Mouse (Mus musculus): Measurements from ENCODE around the gene Vangl2. TPM values are rescaled to one million over a fixed set of nuclear protein-coding genes. Genes with fewer than 3 reads are reported as not detected.
A peak's percentile ranks its signal among the peaks of the same experiment; 100 is the strongest.

Gene Vangl2
- polyA plus RNA-seq, 1 experiment from 2014 or later: 55.8 TPM

- Histone ChIP-seq H3K27ac (ENCODE audit: low read depth, low read length) (no peak overlapping the region), H3K27me3 (replicated peaks; ENCODE audit: control insufficient read depth, insufficient read depth, low read length) (no peaks in the 10 kb centered on the region), H3K9me3 (replicated peaks; ENCODE audit: control insufficient read depth, low read length) (no peaks in the 10 kb centered on the region), H3K36me3 (ENCODE audit: control insufficient read depth, insufficient read depth, low read length) (no peaks in the 10 kb centered on the region), H3K4me3 (ENCODE audit: low read depth, low read length) (no peak overlapping the region), H3K4me2 (ENCODE audit: low read length) (no peak overlapping the region), H3K4me1 (ENCODE audit: control insufficient read depth, insufficient read depth, low read length) (no peaks in the 10 kb centered on the region; the same call in 1 of the 2 replicates), H3K9ac (ENCODE audit: low read length) (no peak overlapping the region)
- DNase-seq (ENCODE audit: low spot score): no peak
- WGBS: 47% methylated on average over 3 of the region's 3 CpGs
- no peak for ATAC-seq
Observed at GRCm38 (mm10) chr1:171983372-171984001, 44.8 kb downstream of the Vangl2 start.

- no peaks in the 10 kb centered on the region; the same call in 1 of the 2 replicates for H3K4me1 ChIP-seq (ENCODE audit: control insufficient read depth, insufficient read depth, low read length)
- H3K9me3 ChIP-seq (replicated peaks; ENCODE audit: control insufficient read depth, low read length): no peaks in the 10 kb centered on the region
- DNase-seq (ENCODE audit: low spot score) (no peak), ATAC-seq (no peak)
- no peak overlapping the region for H3K9ac ChIP-seq (ENCODE audit: low read length)
- no peak overlapping the region for H3K4me2 ChIP-seq (ENCODE audit: low read length)
- no peaks in the 10 kb centered on the region for H3K27me3 ChIP-seq (replicated peaks; ENCODE audit: control insufficient read depth, insufficient read depth, low read length)
- H3K4me3 ChIP-seq (ENCODE audit: low read depth, low read length): no peak overlapping the region
- WGBS: 74% methylated on average over 4 of the region's 4 CpGs
- H3K36me3 ChIP-seq (ENCODE audit: control insufficient read depth, insufficient read depth, low read length): no peaks in the 10 kb centered on the region
- no peak overlapping the region for H3K27ac ChIP-seq (ENCODE audit: low read depth, low read length)
Observed at GRCm38 (mm10) chr1:171982740-171983139, 45.5 kb downstream of the Vangl2 start.

- no peak for DNase-seq (ENCODE audit: low spot score)
- Histone ChIP-seq H3K4me2 (ENCODE audit: low read length) (no peak overlapping the region), H3K9ac (ENCODE audit: low read length) (no peak overlapping the region), H3K27ac (ENCODE audit: low read depth, low read length) (no peak overlapping the region), H3K4me3 (ENCODE audit: low read depth, low read length) (no peak overlapping the region), H3K36me3 (ENCODE audit: control insufficient read depth, insufficient read depth, low read length) (no peaks in the 10 kb centered on the region), H3K27me3 (replicated peaks; ENCODE audit: control insufficient read depth, insufficient read depth, low read length) (no peaks in the 10 kb centered on the region), H3K9me3 (replicated peaks; ENCODE audit: control insufficient read depth, low read length) (no peaks in the 10 kb centered on the region), H3K4me1 (ENCODE audit: control insufficient read depth, insufficient read depth, low read length) (no peaks in the 10 kb centered on the region; the same call in 1 of the 2 replicates)
- no peak for ATAC-seq
- WGBS: 77% methylated on average over 5 of the region's 5 CpGs
Observed at GRCm38 (mm10) chr1:171982170-171982569, 46.1 kb downstream of the Vangl2 start.

- no peaks in the 10 kb centered on the region for H3K9me3 ChIP-seq (replicated peaks; ENCODE audit: control insufficient read depth, low read length)
- H3K9ac ChIP-seq (ENCODE audit: low read length): no peak overlapping the region
- H3K36me3 ChIP-seq (ENCODE audit: control insufficient read depth, insufficient read depth, low read length): no peaks in the 10 kb centered on the region
- peak; percentile 94 for ATAC-seq
- H3K4me1 ChIP-seq (ENCODE audit: control insufficient read depth, insufficient read depth, low read length): no peaks in the 10 kb centered on the region; the same call in 1 of the 2 replicates
- H3K4me2 ChIP-seq (ENCODE audit: low read length): no peak overlapping the region
- DNase-seq (ENCODE audit: low spot score): peak; percentile 91
- peak overlapping the region; percentile 58; the same call in 1 of the 2 replicates for H3K27ac ChIP-seq (ENCODE audit: low read depth, low read length)
- WGBS: 15% methylated on average over 13 of the region's 13 CpGs
- H3K4me3 ChIP-seq (ENCODE audit: low read depth, low read length): no peak overlapping the region
- no peaks in the 10 kb centered on the region for H3K27me3 ChIP-seq (replicated peaks; ENCODE audit: control insufficient read depth, insufficient read depth, low read length)
Observed at GRCm38 (mm10) chr1:171979969-171980730, 48.1 kb downstream of the Vangl2 start.

GRCm38 (mm10) chr1:171977891-171978290 is 50.4 kb downstream of the Vangl2 start:
- WGBS: 98% methylated on average over 2 of the region's 2 CpGs
- no peaks in the 10 kb centered on the region; the same call in 1 of the 2 replicates for H3K4me1 ChIP-seq (ENCODE audit: control insufficient read depth, insufficient read depth, low read length)
- no peak overlapping the region for H3K9ac ChIP-seq (ENCODE audit: low read length)
- ATAC-seq (no peak), DNase-seq (ENCODE audit: low spot score) (no peak)
- no peak overlapping the region for H3K27ac ChIP-seq (ENCODE audit: low read depth, low read length)
- no peaks in the 10 kb centered on the region for H3K36me3 ChIP-seq (ENCODE audit: control insufficient read depth, insufficient read depth, low read length)
- H3K27me3 ChIP-seq (replicated peaks; ENCODE audit: control insufficient read depth, insufficient read depth, low read length): no peaks in the 10 kb centered on the region
- H3K4me3 ChIP-seq (ENCODE audit: low read depth, low read length): no peak overlapping the region
- H3K4me2 ChIP-seq (ENCODE audit: low read length): no peak overlapping the region
- H3K9me3 ChIP-seq (replicated peaks; ENCODE audit: control insufficient read depth, low read length): no peaks in the 10 kb centered on the region

GRCm38 (mm10) chr1:171976826-171977539 is 51.3 kb downstream of the Vangl2 start:
- DNase-seq (ENCODE audit: low spot score): no peak
- Histone ChIP-seq H3K36me3 (ENCODE audit: control insufficient read depth, insufficient read depth, low read length) (no peaks in the 10 kb centered on the region), H3K9ac (ENCODE audit: low read length) (no peak overlapping the region), H3K27me3 (replicated peaks; ENCODE audit: control insufficient read depth, insufficient read depth, low read length) (no peaks in the 10 kb centered on the region), H3K4me3 (ENCODE audit: low read depth, low read length) (no peak overlapping the region), H3K9me3 (replicated peaks; ENCODE audit: control insufficient read depth, low read length) (no peaks in the 10 kb centered on the region), H3K4me2 (ENCODE audit: low read length) (no peak overlapping the region), H3K4me1 (ENCODE audit: control insufficient read depth, insufficient read depth, low read length) (no peaks in the 10 kb centered on the region; the same call in 1 of the 2 replicates), H3K27ac (ENCODE audit: low read depth, low read length) (no peak overlapping the region)
- ATAC-seq: no peak
- 94% methylated on average over 14 of the region's 14 CpGs for WGBS

GRCm38 (mm10) chr1:171975831-171976230 is 52.4 kb downstream of the Vangl2 start:
- H3K4me2 ChIP-seq (ENCODE audit: low read length): no peak overlapping the region
- no peak for DNase-seq (ENCODE audit: low spot score)
- ATAC-seq: no peak
- H3K36me3 ChIP-seq (ENCODE audit: control insufficient read depth, insufficient read depth, low read length): no peaks in the 10 kb centered on the region
- H3K27me3 ChIP-seq (replicated peaks; ENCODE audit: control insufficient read depth, insufficient read depth, low read length): no peaks in the 10 kb centered on the region
- H3K9ac ChIP-seq (ENCODE audit: low read length): no peak overlapping the region
- WGBS: 71% methylated on average over 4 of the region's 4 CpGs
- H3K4me1 ChIP-seq (ENCODE audit: control insufficient read depth, insufficient read depth, low read length): no peaks in the 10 kb centered on the region; the same call in 1 of the 2 replicates
- H3K27ac ChIP-seq (ENCODE audit: low read depth, low read length): no peak overlapping the region
- H3K4me3 ChIP-seq (ENCODE audit: low read depth, low read length): no peak overlapping the region
- H3K9me3 ChIP-seq (replicated peaks; ENCODE audit: control insufficient read depth, low read length): no peaks in the 10 kb centered on the region

GRCm38 (mm10) chr1:171975377-171975776 is 52.9 kb downstream of the Vangl2 start:
- WGBS: 92% methylated on average over 9 of the region's 9 CpGs

More at GRCm38 (mm10) chr1:171975377-171975776, 52.9 kb downstream of the Vangl2 start:
- no peak overlapping the region for H3K27ac ChIP-seq (ENCODE audit: low read depth, low read length)
- no peaks in the 10 kb centered on the region for H3K27me3 ChIP-seq (replicated peaks; ENCODE audit: control insufficient read depth, insufficient read depth, low read length)
- ATAC-seq (no peak), DNase-seq (ENCODE audit: low spot score) (no peak)
- no peaks in the 10 kb centered on the region for H3K36me3 ChIP-seq (ENCODE audit: control insufficient read depth, insufficient read depth, low read length)
- H3K4me1 ChIP-seq (ENCODE audit: control insufficient read depth, insufficient read depth, low read length): no peaks in the 10 kb centered on the region; the same call in 1 of the 2 replicates
- no peak overlapping the region for H3K4me2 ChIP-seq (ENCODE audit: low read length)
- H3K9me3 ChIP-seq (replicated peaks; ENCODE audit: control insufficient read depth, low read length): no peaks in the 10 kb centered on the region
- no peak overlapping the region for H3K9ac ChIP-seq (ENCODE audit: low read length)
- no peak overlapping the region for H3K4me3 ChIP-seq (ENCODE audit: low read depth, low read length)
